Mouse (Mus musculus) hematopoietic stem cell, adult 5-6 weeks (primary cell): ENCODE results near the gene Rbl1. TPM values are rescaled to one million over a fixed set of nuclear protein-coding genes. Genes with fewer than 3 reads are reported as not detected.
"Not testable (repeated sequence)": the region's sequence is repeated elsewhere in the genome, so short reads cannot be mapped to it uniquely, and the experiment has no call there.

Source experiments
- ATAC-seq, 2 experiments: fragments of 125-278 bp in 1 of 2; replicated peaks in 1 of 2; 2 replicates each; pipeline ENCODE4 v1.8.0; 2016 to 2017; ENCODE audit warnings: inconsistent platforms in 2 of 2, mild to moderate bottlenecking in 2 of 2, moderate number of reproducible peaks in 2 of 2, low read depth in 1 of 2, moderate TSS enrichment in 1 of 2; ENCODE audit not compliant: low FRiP score in 2 of 2, poor library complexity in 2 of 2, severe bottlenecking in 2 of 2, insufficient read depth in 1 of 2, low TSS enrichment in 1 of 2
- total RNA-seq: library from RNA; stranded (forward); fragments of 172-1452, 232-1000 nt; gene quantifications from 2 replicates; pipeline ENCODE4 v1.2.3, GENCODE M21; 2017

Gene Rbl1
- total RNA-seq, 1 experiment from 2014 or later: 101 TPM

DNA sequence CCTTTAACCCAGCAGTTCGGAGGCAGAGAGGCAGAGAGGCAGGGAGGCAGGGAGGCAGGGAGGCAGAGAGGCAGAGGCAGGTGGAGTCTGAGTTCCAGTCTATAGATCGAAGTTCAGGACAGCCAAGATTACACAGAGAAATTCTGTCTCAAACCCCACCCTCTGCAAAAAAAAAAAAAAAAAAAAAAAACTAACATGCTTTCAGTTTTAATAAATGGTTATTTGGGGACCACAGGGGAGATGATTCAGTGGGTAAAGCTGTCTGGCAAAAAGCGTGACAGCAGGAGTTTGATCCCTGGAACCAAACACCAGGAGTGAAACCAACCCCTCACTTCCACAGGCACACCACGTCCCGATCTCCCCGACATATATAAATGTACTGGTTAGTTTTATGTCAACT, 26.2 kb downstream of the Rbl1 start:
- no peak for ATAC-seq

GRCm38 (mm10) chr2:157176248-157176647, 28.1 kb downstream of the Rbl1 start:
- ATAC-seq: no peak

DNA sequence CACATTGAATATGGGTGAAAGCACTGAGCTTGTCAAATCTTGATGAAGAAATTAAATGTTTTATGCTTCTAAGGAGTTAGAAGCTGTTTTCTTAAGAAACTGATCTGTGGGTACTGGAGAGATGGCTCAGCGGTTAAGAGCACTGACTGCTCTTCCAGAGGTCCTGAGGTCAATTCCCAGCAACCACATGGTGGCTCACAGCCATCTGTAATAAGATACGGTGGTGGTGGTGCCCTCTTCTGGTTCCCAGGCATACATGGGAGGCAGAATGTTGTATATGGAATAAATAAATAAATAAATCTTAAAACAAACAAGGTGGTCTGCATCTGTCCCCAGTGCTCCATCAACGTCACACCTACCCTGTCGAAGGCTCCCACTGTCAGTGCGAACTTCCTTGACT, 29.9 kb downstream of the Rbl1 start:
- ATAC-seq: no peak

- ATAC-seq: no peak
Measured at GRCm38 (mm10) chr2:157173555-157173954, 30.8 kb downstream of the Rbl1 start.

DNA sequence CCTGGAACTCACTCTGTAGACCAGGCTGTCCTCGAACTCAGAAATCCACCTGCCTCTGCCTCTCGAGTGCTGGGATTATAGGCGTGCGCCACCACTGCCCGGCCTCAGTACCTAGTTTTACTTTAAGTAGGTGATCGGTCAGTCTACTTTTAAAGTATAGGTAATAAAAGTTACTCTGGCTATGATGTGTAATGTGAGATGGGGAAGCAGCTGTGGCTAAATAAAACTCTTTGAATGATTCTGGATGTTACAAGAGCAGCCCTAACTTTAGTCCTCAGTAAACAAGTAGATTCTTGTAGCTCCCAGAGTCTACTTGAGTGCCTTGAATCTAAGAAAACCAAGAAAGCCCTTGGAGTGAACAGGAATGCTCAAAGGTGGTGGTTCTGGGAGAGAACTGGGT, 31.4 kb downstream of the Rbl1 start:
- ATAC-seq: no peak

GRCm38 (mm10) chr2:157170626-157171025, 33.7 kb downstream of the Rbl1 start:
- ATAC-seq: no peak

GRCm38 (mm10) chr2:157170166-157170565, 34.2 kb downstream of the Rbl1 start:
- no peak for ATAC-seq

GRCm38 (mm10) chr2:157166371-157167080, 37.8 kb downstream of the Rbl1 start:
- no peak for ATAC-seq

DNA sequence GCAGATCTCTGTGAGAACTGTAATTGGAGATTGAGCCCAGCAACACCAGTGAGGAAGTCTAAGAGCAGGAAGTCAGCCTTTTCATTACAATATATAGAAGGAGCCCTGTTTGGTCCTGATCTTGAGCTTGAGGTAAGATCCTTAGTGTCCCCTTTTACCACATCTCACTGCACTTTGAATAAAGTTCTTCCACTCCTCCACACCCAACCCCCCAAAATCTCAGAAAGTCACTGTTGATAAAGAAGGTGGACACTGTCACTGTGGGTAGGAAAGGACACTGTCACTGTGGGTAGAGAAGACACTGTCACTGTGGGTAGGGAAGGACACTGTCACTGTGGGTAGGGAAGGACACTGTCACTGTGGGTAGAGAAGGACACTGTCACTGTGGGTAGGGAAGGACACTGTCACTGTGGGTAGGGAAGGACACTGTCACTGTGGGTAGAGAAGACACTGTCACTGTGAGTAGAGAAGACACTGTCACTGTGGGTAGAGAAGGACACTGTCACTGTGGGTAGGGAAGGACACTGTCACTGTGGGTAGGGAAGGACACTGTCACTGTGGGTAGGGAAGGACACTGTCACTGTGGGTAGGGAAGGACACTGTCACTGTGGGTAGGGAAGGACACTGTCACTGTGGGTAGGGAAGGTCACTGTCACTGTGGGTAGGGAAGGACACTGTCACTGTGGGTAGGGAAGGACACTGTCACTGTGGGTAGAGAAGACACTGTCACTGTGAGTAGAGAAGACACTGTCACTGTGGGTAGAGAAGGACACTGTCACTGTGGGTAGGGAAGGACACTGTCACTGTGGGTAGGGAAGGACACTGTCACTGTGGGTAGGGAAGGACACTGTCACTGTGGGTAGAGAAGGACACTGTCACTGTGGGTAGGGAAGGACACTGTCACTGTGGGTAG, 38.8 kb downstream of the Rbl1 start:
- not testable (repeated sequence) for ATAC-seq

DNA sequence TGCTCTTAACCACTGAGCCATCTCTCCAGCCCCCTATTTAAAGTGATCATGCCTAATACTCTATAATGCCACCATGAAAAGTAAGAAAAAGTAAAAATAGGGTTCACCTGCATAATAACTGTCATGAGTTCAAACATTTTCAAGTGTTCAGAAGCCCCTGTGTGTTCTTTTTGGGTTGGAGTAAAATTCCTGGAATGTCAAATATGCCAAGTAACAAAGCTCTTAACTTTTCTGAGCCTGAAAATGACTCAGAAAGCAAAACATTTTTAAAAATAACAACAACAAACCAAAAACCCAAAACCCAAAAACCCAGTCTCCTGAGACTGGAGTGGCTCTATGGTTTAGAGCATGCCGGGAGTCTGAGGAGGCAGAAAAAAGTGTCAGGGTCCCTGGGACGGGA, 40.2 kb downstream of the Rbl1 start:
- ATAC-seq: no peak

DNA sequence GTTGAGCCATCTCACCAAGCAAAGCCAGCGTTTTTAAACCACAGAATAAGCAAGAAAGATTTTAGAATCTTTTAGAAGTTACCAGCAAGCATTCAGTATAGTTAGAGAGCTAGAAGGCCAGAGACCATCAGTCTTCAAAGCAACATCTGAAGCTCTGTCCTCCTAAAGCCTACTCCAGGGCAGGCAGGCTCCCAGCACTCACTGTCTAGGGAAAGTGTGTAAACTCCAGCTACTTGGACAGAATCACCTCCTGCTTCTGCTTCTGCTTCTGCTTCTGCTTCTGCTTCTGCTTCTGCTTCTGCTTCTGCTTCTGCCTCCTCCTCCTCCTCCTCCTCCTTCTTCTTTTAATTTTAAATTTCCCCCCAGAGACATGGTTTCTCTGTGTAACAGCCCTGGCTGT, 48.3 kb downstream of the Rbl1 start:
- ATAC-seq: no peak

DNA sequence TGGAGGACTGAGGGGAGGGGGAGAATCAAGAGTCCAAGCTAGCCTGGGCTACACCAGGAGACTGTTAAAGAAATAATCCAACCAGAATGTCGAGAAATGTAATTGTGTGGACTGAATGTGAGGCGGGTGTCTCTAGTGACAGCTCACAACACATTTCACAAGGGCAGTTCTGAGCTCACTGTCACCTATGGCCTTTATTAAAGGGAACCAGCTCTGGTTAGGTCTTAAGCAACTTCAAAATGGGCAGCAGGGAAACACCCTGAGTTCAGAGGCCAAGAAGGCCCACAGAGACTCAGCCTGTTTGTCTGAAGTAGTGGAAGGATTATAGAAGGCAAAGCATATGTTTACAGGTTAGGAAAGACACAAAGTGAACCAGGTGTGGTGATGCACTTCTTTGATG, 51.1 kb downstream of the Rbl1 start:
- no peak for ATAC-seq

DNA sequence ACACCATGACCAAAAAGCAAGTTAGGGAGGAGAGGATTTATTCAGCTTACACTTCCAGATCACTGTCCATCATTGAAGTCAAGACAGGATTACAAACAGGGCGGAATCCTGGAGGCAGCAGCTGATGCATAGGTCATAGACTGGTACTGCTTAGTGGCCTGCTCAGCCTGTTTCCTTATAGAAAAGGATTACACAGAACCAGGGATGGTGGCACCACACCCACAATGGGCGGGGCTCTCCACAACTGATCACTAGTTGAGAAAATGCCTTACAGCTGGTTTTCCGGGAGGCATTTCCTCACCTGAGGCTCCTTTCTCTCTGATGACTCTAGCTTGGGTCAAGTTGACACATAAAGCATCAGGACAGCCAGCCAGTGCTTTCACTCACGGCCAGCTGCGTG, 55.9 kb downstream of the Rbl1 start:
- ATAC-seq: no peak

DNA sequence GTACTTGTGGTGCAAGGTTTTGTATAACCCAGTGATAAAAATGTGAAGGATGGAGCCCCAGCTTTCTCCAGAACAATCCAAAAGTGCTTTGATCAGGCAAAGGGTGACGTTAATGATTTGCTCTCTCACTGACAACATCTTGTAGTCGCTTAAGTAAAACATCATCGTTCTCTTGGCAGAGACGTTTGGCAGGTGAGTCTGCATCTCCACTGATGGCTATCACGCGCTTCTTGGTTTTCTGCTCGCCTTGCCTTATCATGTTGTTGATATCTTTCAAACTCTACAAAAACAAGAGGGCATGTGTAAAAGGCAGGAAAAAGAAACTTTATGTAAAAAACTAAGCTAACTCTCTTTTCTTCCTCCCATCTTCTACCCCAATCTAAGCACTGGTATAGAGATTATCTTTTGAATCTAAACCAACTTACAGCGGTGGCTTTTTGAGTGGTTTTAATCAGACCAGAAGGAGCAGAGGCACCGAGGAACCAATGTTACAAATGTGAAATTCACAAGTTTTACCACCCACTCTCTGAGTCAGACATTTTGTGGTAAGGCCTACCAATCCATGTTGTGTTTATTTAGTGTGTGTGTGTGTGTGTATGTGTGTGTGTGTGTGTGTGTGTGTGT, 56.8 kb downstream of the Rbl1 start:
- ATAC-seq: no peak

DNA sequence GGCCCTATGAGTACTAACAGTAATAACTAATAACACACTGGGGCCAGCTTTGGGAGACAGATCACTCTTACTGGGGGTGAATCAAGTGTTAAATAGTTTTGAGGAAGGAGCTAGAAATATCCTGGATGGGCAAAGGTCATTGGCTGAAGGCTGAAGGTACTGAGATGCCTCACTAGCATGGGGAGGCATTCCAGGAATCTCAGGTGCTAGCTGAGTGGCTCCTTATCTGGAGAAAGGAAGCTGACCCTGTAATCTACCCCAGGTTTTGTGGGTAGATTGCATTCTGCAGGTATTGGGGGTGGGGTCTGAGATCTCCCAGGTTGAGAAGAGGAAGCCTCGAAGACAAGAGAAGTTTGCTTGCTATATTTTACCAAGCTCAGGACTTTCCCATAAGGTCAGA, 59.2 kb downstream of the Rbl1 start:
- no peak for ATAC-seq

DNA sequence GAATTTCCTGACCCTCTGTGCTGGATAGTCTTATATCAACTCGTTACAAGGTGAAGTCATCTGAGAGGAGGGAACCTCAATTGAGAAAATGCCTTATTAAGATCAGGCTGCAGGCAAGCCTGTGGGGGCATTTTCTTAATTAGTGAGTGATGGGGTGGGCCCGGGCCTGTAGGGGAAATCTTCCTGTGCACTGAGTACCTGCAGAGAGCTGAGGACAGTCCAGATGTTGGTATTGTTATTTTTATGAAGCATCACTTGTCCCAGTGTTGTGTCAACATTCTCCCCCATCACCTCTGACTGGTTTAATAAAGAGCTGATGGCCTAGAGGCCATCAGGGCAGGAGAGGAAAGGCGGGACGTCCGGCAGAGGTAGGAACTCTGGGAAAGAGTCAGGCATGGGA, 60.2 kb downstream of the Rbl1 start:
- no peak for ATAC-seq

DNA sequence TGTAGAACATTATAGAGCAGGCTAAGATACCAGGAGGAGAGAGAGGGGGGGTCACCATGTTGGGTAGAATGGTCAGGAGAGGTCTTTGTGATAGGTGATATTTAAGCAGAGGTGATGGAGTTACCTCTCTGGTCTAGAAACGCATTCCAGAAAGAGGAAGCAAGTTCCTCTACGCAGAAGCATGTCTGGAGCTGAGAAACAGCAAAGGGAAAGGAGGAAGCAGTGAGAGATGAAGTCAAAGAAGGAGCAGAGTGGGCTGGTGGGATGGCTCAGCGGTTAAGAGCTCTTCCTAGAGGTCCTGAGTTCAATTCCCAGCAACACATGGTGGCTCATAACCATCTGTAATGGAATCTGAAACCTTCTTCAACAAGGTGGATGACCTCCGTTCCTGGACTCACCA, 62.4 kb downstream of the Rbl1 start:
- ATAC-seq: 0 out of 4 replicates have a peak, but pooled peaks of 1 of the 2 experiments have one; percentile 23

DNA sequence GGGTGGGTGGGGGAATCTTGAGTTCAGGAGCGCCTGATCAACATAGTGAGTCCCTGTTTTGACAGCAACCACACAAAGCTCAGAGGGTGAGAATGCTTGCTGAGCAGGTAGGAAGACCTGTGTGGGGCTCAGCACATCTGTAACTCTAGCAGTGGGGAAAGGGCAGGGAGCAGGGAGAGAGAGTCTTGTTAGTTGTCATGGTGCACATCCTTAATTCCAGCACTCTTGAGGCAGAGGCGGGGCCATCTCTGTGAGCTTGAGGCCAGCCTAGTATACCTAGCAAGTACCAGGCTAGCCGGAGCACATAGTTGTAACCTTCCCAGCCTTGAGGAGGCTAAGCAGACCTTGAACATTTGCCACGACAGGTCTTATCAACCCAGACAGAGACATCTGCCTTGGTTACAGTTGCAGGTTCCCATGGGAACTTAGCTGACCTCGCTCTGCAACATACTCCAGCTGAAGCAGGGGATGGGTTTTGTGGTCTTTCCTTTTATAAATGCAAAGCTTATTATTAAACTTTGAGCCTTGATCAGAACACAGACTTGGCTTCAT, 65.0 kb downstream of the Rbl1 start:
- no peak for ATAC-seq
